Mouse (Mus musculus) neural tube, embryonic 10.5 days (tissue): ENCODE results near the gene Zfp286.

Source experiments
- DNase-seq: peaks from one replicate; pipeline ENCODE4 v3.0.0-alpha.2; 2017; ENCODE audit warnings: low spot score; ENCODE audit errors: extremely low spot score

Gene Zfp286

GRCm38 (mm10) chr11:62788935-62789616, at the start of gene Zfp286:
Zfp286 (minus strand) TSS chr11:62789462.
- peak; percentile 93 for DNase-seq

- no peak for DNase-seq
Observed at GRCm38 (mm10) chr11:62831906-62832305, 42.6 kb upstream of the Zfp286 start.

GRCm38 (mm10) chr11:62830387-62830786, 41.1 kb upstream of the Zfp286 start:
- DNase-seq = no peak

- no peak for DNase-seq
Observed at GRCm38 (mm10) chr11:62827911-62828310, 38.6 kb upstream of the Zfp286 start.

- no peak for DNase-seq
Observed at GRCm38 (mm10) chr11:62827135-62827534, 37.9 kb upstream of the Zfp286 start.

GRCm38 (mm10) chr11:62826106-62826733, 37.0 kb upstream of the Zfp286 start:
- no peak for DNase-seq

GRCm38 (mm10) chr11:62825222-62826105, 36.2 kb upstream of the Zfp286 start:
- no peak for DNase-seq

GRCm38 (mm10) chr11:62824211-62824610, 34.9 kb upstream of the Zfp286 start:
- no peak for DNase-seq

GRCm38 (mm10) chr11:62821893-62822292, 32.6 kb upstream of the Zfp286 start:
- no peak for DNase-seq

- DNase-seq = peak; percentile 42
Observed at GRCm38 (mm10) chr11:62820661-62821437, 31.6 kb upstream of the Zfp286 start.

GRCm38 (mm10) chr11:62820059-62820541, 30.8 kb upstream of the Zfp286 start, which contains the start of gene Trim16:
Trim16 (plus strand) TSS chr11:62820231.
- peak; percentile 60 for DNase-seq

- no peak for DNase-seq
Observed at GRCm38 (mm10) chr11:62819059-62819686, 29.9 kb upstream of the Zfp286 start.

- DNase-seq = no peak
Observed at GRCm38 (mm10) chr11:62816591-62816990, 27.3 kb upstream of the Zfp286 start.

GRCm38 (mm10) chr11:62815438-62815837, 26.2 kb upstream of the Zfp286 start:
- no peak for DNase-seq

- DNase-seq = no peak
Observed at GRCm38 (mm10) chr11:62814625-62815024, 25.4 kb upstream of the Zfp286 start.

GRCm38 (mm10) chr11:62813970-62814624, 24.8 kb upstream of the Zfp286 start:
- no peak for DNase-seq

GRCm38 (mm10) chr11:62813497-62813896, 24.2 kb upstream of the Zfp286 start:
- no peak for DNase-seq

- DNase-seq = no peak
Observed at GRCm38 (mm10) chr11:62812268-62812667, 23.0 kb upstream of the Zfp286 start.

- DNase-seq = no peak
Observed at GRCm38 (mm10) chr11:62809201-62809600, 19.9 kb upstream of the Zfp286 start.

- DNase-seq = no peak
Observed at GRCm38 (mm10) chr11:62807965-62808364, 18.7 kb upstream of the Zfp286 start.
